ENCODE assay signal across 8 mouse cellular contexts in genomic region chr2:119270643-119271331, GRCm38 (mm10). TPM values are rescaled to one million over a fixed set of nuclear protein-coding genes. Genes with fewer than 3 reads are reported as not detected.
A peak's percentile ranks its signal among the peaks of the same experiment; 100 is the strongest.
DNase-seq lines count a peak whose midpoint lies in the region; ATAC-seq and TF ChIP-seq lines count a peak whose summit lies in the region.

TSS of gene Rhov (minus strand) at chr2:119271272.

- no peaks in the 10 kb centered on the region for H3K79me2 ChIP-seq in myocyte (ENCODE audit: control insufficient read depth, insufficient read depth)

- TF ChIP-seq CTCF in testis, adult 2 months (IDR thresholded peaks at IDR 0.05; ENCODE audit: control insufficient read depth, insufficient read depth, insufficient replicate concordance, low read depth, low read length) = no peak

- H3K9ac ChIP-seq in heart, embryonic 11.5 days (ENCODE audit: low read depth, low read length) = peak within 1 kb of the TSS; percentile 69; the same call in 1 of the 2 replicates
- H3K9ac ChIP-seq in kidney, embryonic 16.5 days (replicated peaks; ENCODE audit: low read length) = peak within 1 kb of the TSS; percentile 71
- H3K9ac ChIP-seq in liver, embryonic 12.5 days = peak within 1 kb of the TSS; percentile 41

- H3K4me1 ChIP-seq in heart, embryonic 11.5 days (ENCODE audit: control insufficient read depth, insufficient read depth, low read length) = no peaks in the 10 kb centered on the region
- peaks cover 4% of the 10 kb centered on the region; the same call in 1 of the 2 replicates for H3K4me1 ChIP-seq in kidney, embryonic 16.5 days (ENCODE audit: insufficient read depth, low read length)
- peaks cover 11% of the 10 kb centered on the region for H3K4me1 ChIP-seq in liver, embryonic 12.5 days
- peaks cover 10% of the 10 kb centered on the region for H3K4me1 ChIP-seq in testis, adult 2 months (ENCODE audit: control insufficient read depth, insufficient read depth, low read length)

- under 1% methylated on average over 48 of the region's 49 CpGs for WGBS in heart, embryonic 11.5 days (ENCODE audit: insufficient replicate concordance)
- under 1% methylated on average over 49 of the region's 49 CpGs for WGBS in kidney, embryonic 16.5 days
- WGBS in liver, embryonic 12.5 days (ENCODE audit: insufficient replicate concordance) = 2% methylated on average over 49 of the region's 49 CpGs

- H3K9me3 ChIP-seq in heart, embryonic 11.5 days (replicated peaks; ENCODE audit: control insufficient read depth, low read length) = no peaks in the 10 kb centered on the region
- no peaks in the 10 kb centered on the region for H3K9me3 ChIP-seq in kidney, embryonic 16.5 days (ENCODE audit: low read length)
- H3K9me3 ChIP-seq in liver, embryonic 12.5 days (replicated peaks) = no peaks in the 10 kb centered on the region

- no peak for TF ChIP-seq POLR2A in myocyte (IDR thresholded peaks at IDR 0.05; ENCODE audit: insufficient read length, low read depth)
- TF ChIP-seq POLR2A in testis, adult 2 months (IDR thresholded peaks at IDR 0.05; ENCODE audit: control insufficient read depth, low read depth, low read length) = no peak

- H3K36me3 ChIP-seq in heart, embryonic 11.5 days (ENCODE audit: control insufficient read depth, insufficient read depth, low read length) = no peaks in the 10 kb centered on the region
- no peaks in the 10 kb centered on the region for H3K36me3 ChIP-seq in kidney, embryonic 16.5 days (ENCODE audit: insufficient read depth, low read length)
- H3K36me3 ChIP-seq in liver, embryonic 12.5 days = no peaks in the 10 kb centered on the region
- no peaks in the 10 kb centered on the region for H3K36me3 ChIP-seq in myocyte (ENCODE audit: control insufficient read depth, insufficient read depth)
- no peaks in the 10 kb centered on the region for H3K36me3 ChIP-seq in testis, adult 2 months (ENCODE audit: control insufficient read depth, insufficient read depth, low read length)

- no peak within 1 kb of the TSS for H3ac ChIP-seq in myocyte (ENCODE audit: control insufficient read depth, insufficient read length)

- no peak within 1 kb of the TSS for H3K27ac ChIP-seq in heart, embryonic 11.5 days (ENCODE audit: low read depth, low read length)
- no peak within 1 kb of the TSS for H3K27ac ChIP-seq in kidney, embryonic 16.5 days (ENCODE audit: low read length)
- no peak within 1 kb of the TSS for H3K27ac ChIP-seq in liver, embryonic 12.5 days
- H3K27ac ChIP-seq in testis, adult 2 months (ENCODE audit: control insufficient read depth, insufficient read depth, low read depth, low read length) = no peak within 1 kb of the TSS

- no peak for ATAC-seq in heart, embryonic 11.5 days (replicated peaks; ENCODE audit: insufficient number of reproducible peaks, low FRiP score, low TSS enrichment)
- peak; percentile 81 for ATAC-seq in kidney, embryonic 16.5 days (ENCODE audit: low FRiP score, low TSS enrichment)
- ATAC-seq in liver, embryonic 12.5 days = peak; percentile 80

- peaks cover 15% of the 10 kb centered on the region for H3K27me3 ChIP-seq in heart, embryonic 11.5 days (ENCODE audit: control insufficient read depth, insufficient read depth, low read length)
- H3K27me3 ChIP-seq in kidney, embryonic 16.5 days (ENCODE audit: insufficient read depth, low read length) = peaks cover 13% of the 10 kb centered on the region
- H3K27me3 ChIP-seq in liver, embryonic 12.5 days (replicated peaks) = peaks cover 41% of the 10 kb centered on the region
- no peaks in the 10 kb centered on the region for H3K27me3 ChIP-seq in myocyte (ENCODE audit: control insufficient read depth, insufficient read depth, insufficient read length)
- no peaks in the 10 kb centered on the region for H3K27me3 ChIP-seq in testis, adult 2 months (ENCODE audit: control insufficient read depth, insufficient read depth, low read length)

- H3K4me3 ChIP-seq in heart, embryonic 11.5 days (ENCODE audit: low read depth, low read length) = peak within 1 kb of the TSS; percentile 64
- H3K4me3 ChIP-seq in kidney, embryonic 16.5 days (ENCODE audit: low read length) = peak within 1 kb of the TSS; percentile 65
- peak within 1 kb of the TSS; percentile 61 for H3K4me3 ChIP-seq in liver, embryonic 12.5 days
- H3K4me3 ChIP-seq in myocyte = no peak within 1 kb of the TSS
- peak within 1 kb of the TSS; percentile 51 for H3K4me3 ChIP-seq in testis, adult 2 months (ENCODE audit: control insufficient read depth, low read depth, low read length)

- DNase-seq in ovary, adult 18-20 months (ENCODE audit: low spot score) = peak; percentile 58
- no peak for DNase-seq in ovary, postnatal 10 days (ENCODE audit: low spot score)
- peak; percentile 43 to 64 for DNase-seq in cerebellum, postnatal 4 days (ENCODE audit: low spot score in 2 of 2)

- H3K4me2 ChIP-seq in heart, embryonic 11.5 days = peak within 1 kb of the TSS; percentile 100
- peak within 1 kb of the TSS; percentile 99 for H3K4me2 ChIP-seq in kidney, embryonic 16.5 days (replicated peaks; ENCODE audit: low read depth, low read length)
- H3K4me2 ChIP-seq in liver, embryonic 12.5 days = peak within 1 kb of the TSS; percentile 92
- peak within 1 kb of the TSS; percentile 81 for H3K4me2 ChIP-seq in myocyte (ENCODE audit: low read depth)

TF ChIP-seq in myocyte, 11 proteins besides CTCF, POLR2A, EP300 and RAD21:
- TF ChIP-seq SRF (IDR thresholded peaks at IDR 0.05; ENCODE audit: control insufficient read depth, insufficient read length, low read depth) = no peak
- TF ChIP-seq TCF3 (IDR thresholded peaks at IDR 0.05; ENCODE audit: insufficient read length, low read depth) = no peak
- TF ChIP-seq E2F4 (IDR thresholded peaks at IDR 0.05; ENCODE audit: insufficient read depth) = no peak
- TF ChIP-seq POLR2AphosphoS2 (IDR thresholded peaks at IDR 0.05; ENCODE audit: insufficient read length, low read depth) = no peak
- no peak for TF ChIP-seq TCF12 (IDR thresholded peaks at IDR 0.05; ENCODE audit: insufficient read depth, poor library complexity, severe bottlenecking)
- TF ChIP-seq REST (IDR thresholded peaks at IDR 0.05; ENCODE audit: insufficient read depth, insufficient read length) = no peak
- no peak for TF ChIP-seq CEBPB (IDR thresholded peaks at IDR 0.05; ENCODE audit: insufficient read depth, poor library complexity, severe bottlenecking)
- TF ChIP-seq USF1 (IDR thresholded peaks at IDR 0.05; ENCODE audit: low read depth) = no peak
- TF ChIP-seq MYOG (IDR thresholded peaks at IDR 0.05; ENCODE audit: control insufficient read depth in 1 of 3, insufficient read depth in 1 of 3, insufficient read length in 2 of 3, low read depth in 2 of 3) = no peak
- TF ChIP-seq MYOD1 (IDR thresholded peaks at IDR 0.05; ENCODE audit: control insufficient read depth in 1 of 3, insufficient read length in 2 of 3, low read depth in 2 of 3) = no peak
- TF ChIP-seq MAX (IDR thresholded peaks at IDR 0.05; ENCODE audit: low read depth) = no peak

RNA-seq across cellular contexts. Expression of gene Rhov, which starts in this region (rescaled TPM):
- polyA plus RNA-seq in heart, embryonic 11.5 days (2014; fragmentation: Nextera tagmentation; extraction: Ambion mirVana) = not detected in 2 replicates
- 1.8 and 2.3 TPM in 2 replicates for polyA plus RNA-seq in kidney, embryonic 16.5 days (2015; fragmentation: Nextera tagmentation; extraction: Ambion mirVana)
- polyA plus RNA-seq in liver, embryonic 12.5 days (2016; fragmentation: Nextera tagmentation; extraction: Ambion mirVana) = 0.07 TPM in 1 of 2 replicates, not detected in the other
- 0.35 TPM for polyA plus RNA-seq in myocyte (2012; fragmentation: generic; extraction: Trizol)
- polyA plus RNA-seq in testis, adult 2 months (2012; rRNA removed) = 11.8 and 11.9 TPM in 2 replicates

Comparison
In these comparisons a context has a peak if more than half of its experiments do, and no peak if none do; other contexts are left out.
1. Peak in ATAC-seq, H3K4me3 ChIP-seq, H3K9ac ChIP-seq and H3K4me2 ChIP-seq in liver, embryonic 12.5 days; RNA of the gene not detected or under 1 TPM.